ENCODE assay signal across 15 mouse cellular contexts in the genomic region with DNA sequence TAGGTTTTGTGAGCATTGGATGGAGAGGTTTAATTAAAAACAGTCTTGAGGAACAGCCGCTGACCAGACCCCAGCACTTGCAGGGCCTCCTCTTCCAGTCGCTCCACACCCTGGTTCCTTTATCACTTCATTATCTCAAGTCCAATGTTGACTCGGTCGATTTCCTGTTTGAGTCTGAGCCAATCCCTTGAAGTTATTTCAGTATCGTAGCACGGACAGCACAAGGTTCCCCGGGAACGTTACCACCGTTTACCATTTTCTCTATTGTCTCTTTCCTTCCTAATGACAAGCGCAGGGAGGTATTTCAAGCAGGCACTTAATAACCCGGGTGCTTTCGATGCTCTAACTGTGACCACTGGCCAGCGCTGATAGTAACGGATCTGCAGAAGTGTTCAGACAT. TPM values are rescaled to one million over a fixed set of nuclear protein-coding genes. Genes with fewer than 3 reads are reported as not detected.
A peak's percentile ranks its signal among the peaks of the same experiment; 100 is the strongest.
DNase-seq lines count a peak whose midpoint lies in the region; ATAC-seq and TF ChIP-seq lines count a peak whose summit lies in the region.
"Had no signal": no experiment of that assay in that cellular context is flagged by ENCODE, and none has a peak within 500 bp of the region (broad histone marks: within the 10 kb centered on the region; RNA-seq: fewer than 3 reads in every experiment).

No protein-coding gene starts in this region.

- no peaks in the 10 kb centered on the region for H3K27me3 ChIP-seq in liver, adult 2 months (ENCODE audit: control insufficient read depth, insufficient read depth, low read length)
- no peaks in the 10 kb centered on the region for H3K27me3 ChIP-seq in lung, embryonic 15.5 days
- H3K27me3 ChIP-seq in stomach, postnatal 0 days (ENCODE audit: control insufficient read depth, insufficient read depth, low read length), result no peaks in the 10 kb centered on the region
- H3K27me3 ChIP-seq in midbrain, embryonic 13.5 days, result no peaks in the 10 kb centered on the region
- H3K27me3 ChIP-seq: CH12.LX had no signal

- no peak for TF ChIP-seq POLR2A in liver, adult 2 months (IDR thresholded peaks at IDR 0.05; ENCODE audit: extremely low read depth, insufficient read depth, low read length)

- peak; percentile 61; the same call in 1 of the 2 replicates for ATAC-seq in lung, embryonic 15.5 days (ENCODE audit: borderline replicate concordance, extremely low read depth, low FRiP score, low TSS enrichment)
- ATAC-seq in stomach, postnatal 0 days (ENCODE audit: low FRiP score, low TSS enrichment), result peak; percentile 77
- no peak for ATAC-seq in midbrain, embryonic 13.5 days

- WGBS in liver, adult 2 months, result 8% methylated on average over 14 of the region's 14 CpGs
- 15% methylated on average over 14 of the region's 14 CpGs for WGBS in large intestine, adult 2 months
- WGBS in lung, embryonic 15.5 days, result 3% methylated on average over 14 of the region's 14 CpGs
- WGBS in stomach, postnatal 0 days, result 34% methylated on average over 14 of the region's 14 CpGs
- WGBS in midbrain, embryonic 13.5 days, result 81% methylated on average over 14 of the region's 14 CpGs

- H3K4me2 ChIP-seq in lung, embryonic 15.5 days, result peak overlapping the region; percentile 47
- H3K4me2 ChIP-seq in stomach, postnatal 0 days (replicated peaks; ENCODE audit: low read depth), result 0 out of 2 replicates have a peak overlapping the region, but pooled peaks have one; percentile 2
- H3K4me2 ChIP-seq in midbrain, embryonic 13.5 days (replicated peaks), result no peak overlapping the region

- no peaks in the 10 kb centered on the region for H3K9me3 ChIP-seq in lung, embryonic 15.5 days
- H3K9me3 ChIP-seq in stomach, postnatal 0 days (ENCODE audit: control insufficient read depth, low read length), result no peaks in the 10 kb centered on the region
- no peaks in the 10 kb centered on the region for H3K9me3 ChIP-seq in midbrain, embryonic 13.5 days
- H3K9me3 ChIP-seq: forebrain, embryonic 10.5 days; megakaryocyte, embryonic 14.5 days had no signal

- H3K27ac ChIP-seq in liver, adult 2 months (replicated peaks; ENCODE audit: insufficient read depth, low read depth, low read length), result no peak overlapping the region
- peak overlapping the region; percentile 47 for H3K27ac ChIP-seq in lung, embryonic 15.5 days
- no peak overlapping the region for H3K27ac ChIP-seq in stomach, postnatal 0 days (replicated peaks)
- no peak overlapping the region for H3K27ac ChIP-seq in midbrain, embryonic 13.5 days
- H3K27ac ChIP-seq: forebrain, embryonic 10.5 days had no signal

- H3K4me1 ChIP-seq in liver, adult 2 months (ENCODE audit: control insufficient read depth, insufficient read depth, low read length), result no peaks in the 10 kb centered on the region
- peaks cover 15% of the 10 kb centered on the region for H3K4me1 ChIP-seq in lung, embryonic 15.5 days
- H3K4me1 ChIP-seq in stomach, postnatal 0 days (replicated peaks; ENCODE audit: control insufficient read depth, insufficient read depth), result no peaks in the 10 kb centered on the region
- no peaks in the 10 kb centered on the region for H3K4me1 ChIP-seq in midbrain, embryonic 13.5 days (replicated peaks)

- no peak overlapping the region for H3K4me3 ChIP-seq in liver, adult 2 months (ENCODE audit: insufficient read depth, low read depth, low read length)
- 0 out of 2 replicates have a peak overlapping the region, but pooled peaks have one; percentile 0 for H3K4me3 ChIP-seq in lung, embryonic 15.5 days
- no peak overlapping the region for H3K4me3 ChIP-seq in stomach, postnatal 0 days (ENCODE audit: low read depth, low read length)
- no peak overlapping the region for H3K4me3 ChIP-seq in midbrain, embryonic 13.5 days (replicated peaks)
- H3K4me3 ChIP-seq: forebrain, embryonic 10.5 days; megakaryocyte, embryonic 14.5 days had no signal

- H3K79me2 ChIP-seq in liver, adult 2 months (ENCODE audit: control insufficient read depth, insufficient read depth, low read length), result no peaks in the 10 kb centered on the region

- H3K36me3 ChIP-seq in liver, adult 2 months (ENCODE audit: control insufficient read depth, insufficient read depth, low read length), result no peaks in the 10 kb centered on the region
- no peaks in the 10 kb centered on the region for H3K36me3 ChIP-seq in lung, embryonic 15.5 days
- no peaks in the 10 kb centered on the region for H3K36me3 ChIP-seq in stomach, postnatal 0 days (ENCODE audit: control insufficient read depth, insufficient read depth, low read length)
- H3K36me3 ChIP-seq in midbrain, embryonic 13.5 days, result no peaks in the 10 kb centered on the region
- H3K36me3 ChIP-seq: forebrain, embryonic 10.5 days had no signal

- no peak for TF ChIP-seq EP300 in stomach, postnatal 0 days (optimal IDR thresholded peaks at IDR 0.05)

- no peak for TF ChIP-seq CTCF in liver, adult 2 months (IDR thresholded peaks at IDR 0.05; ENCODE audit: low read depth, low read length)
- no peak for TF ChIP-seq CTCF in stomach, postnatal 0 days (IDR thresholded peaks at IDR 0.05; ENCODE audit: low read depth)

- no peak overlapping the region for H3K9ac ChIP-seq in liver, adult 2 months (ENCODE audit: low read depth, low read length)
- H3K9ac ChIP-seq in lung, embryonic 15.5 days, result no peak overlapping the region
- no peak overlapping the region for H3K9ac ChIP-seq in stomach, postnatal 0 days (ENCODE audit: low read length)
- no peak overlapping the region for H3K9ac ChIP-seq in midbrain, embryonic 13.5 days (replicated peaks)

- DNase-seq in liver, adult 2 months (ENCODE audit: extremely low read depth, low read depth, low spot score), result peak; percentile 67
- no peak for DNase-seq in liver
- peak; percentile 47 for DNase-seq in large intestine, adult 2 months (ENCODE audit: low read depth, low spot score)
- peak; percentile 57 for DNase-seq in stomach, postnatal 0 days (ENCODE audit: low spot score)
- DNase-seq in Muller cell, postnatal 12 days (ENCODE audit: inconsistent ontology term), result no peak
- no peak for DNase-seq in ovary, postnatal 14 days (ENCODE audit: low spot score)
- DNase-seq: adrenal gland, postnatal 14 days; cerebellum, adult 11-12 months; kidney, adult 2 months; thymus, postnatal 36 days had no signal

RNA-seq across cellular contexts. Expression of a gene that starts 40.8 kb away (rescaled TPM):
- 31.6 and 37.5 TPM in 2 replicates for total RNA-seq in liver, adult 2 months (2014; rRNA removed)
- 6.7 and 7.5 TPM in 2 replicates for polyA plus RNA-seq in liver, adult 2 months (2012; rRNA removed)
- polyA plus RNA-seq in large intestine, adult 2 months (2012; rRNA removed), result 0.55 and 1.4 TPM in 2 replicates
- 20.9 and 23.7 TPM in 2 replicates for polyA plus RNA-seq in lung, embryonic 15.5 days (2015; fragmentation: Nextera tagmentation; extraction: Ambion mirVana)
- polyA plus RNA-seq in stomach, postnatal 0 days (2015; fragmentation: Nextera tagmentation; extraction: Ambion mirVana), result 9.0 and 9.8 TPM in 2 replicates
- polyA plus RNA-seq in midbrain, embryonic 13.5 days (2015; fragmentation: Nextera tagmentation; extraction: Ambion mirVana), result 52.0 and 56.2 TPM in 2 replicates

Comparison
In these comparisons a context has a peak if more than half of its experiments do, and no peak if none do; other contexts are left out.
1. DNase-seq: peak in liver, adult 2 months (single experiment), large intestine, adult 2 months (single experiment) and stomach, postnatal 0 days (single experiment); none in liver (single experiment), Muller cell, postnatal 12 days (single experiment) and ovary, postnatal 14 days (single experiment).